Mouse (Mus musculus) neural tube, embryonic 11.5 days (tissue): ENCODE measurements at regions not wholly inside any gene's neighbourhood (a gene's known extent, or its start where the extent isn't known, plus 50 kb on each side); places are given as distances from the start of the nearest gene placed in this dataset.

Experiments
- ATAC-seq: fragments of 200-750 bp; cut with Nextera tagmentation; 2 replicates; pipeline ENCODE4 v1.8.0; 2017; ENCODE audit warnings: moderate number of reproducible peaks, mild to moderate bottlenecking, moderate TSS enrichment, moderate library complexity; ENCODE audit not compliant: insufficient read depth, low FRiP score, low TSS enrichment
- DNase-seq: peaks from one replicate; pipeline ENCODE4 v3.0.0-alpha.2; 2015; ENCODE audit warnings: low spot score
- H3K27ac ChIP-seq: fragments of 300-500 bp; sonication (generic); 2 replicates; pipeline ENCODE4 v1.5.1; 2014; ENCODE audit warnings: low read depth, mild to moderate bottlenecking, low read length
- H3K27me3 ChIP-seq: fragments of 300-500 bp; sonication (generic); 2 replicates; pipeline ENCODE4 v1.6.1; 2014; ENCODE audit warnings: mild to moderate bottlenecking, low read length, mixed read lengths; ENCODE audit not compliant: control insufficient read depth, insufficient read depth
- H3K36me3 ChIP-seq: fragments of 300-500 bp; sonication (generic); 2 replicates; pipeline ENCODE4 v1.6.1; 2014; ENCODE audit warnings: mild to moderate bottlenecking, low read length, moderate library complexity, mixed read lengths; ENCODE audit not compliant: control insufficient read depth, insufficient read depth
- H3K4me1 ChIP-seq: fragments of 300-500 bp; sonication (generic); 2 replicates; pipeline ENCODE4 v1.6.1; 2014; ENCODE audit warnings: low read length, mixed read lengths; ENCODE audit not compliant: control insufficient read depth, insufficient read depth
- H3K4me2 ChIP-seq: fragments of 300-500 bp; sonication (generic); 2 replicates; pipeline ENCODE4 v1.6.1; 2014; ENCODE audit warnings: low read depth, mild to moderate bottlenecking, moderate library complexity
- H3K4me3 ChIP-seq: fragments of 300-500 bp; sonication (generic); 2 replicates; pipeline ENCODE4 v1.5.1; 2014; ENCODE audit warnings: low read depth, low read length
- H3K9ac ChIP-seq: fragments of 300-500 bp; sonication (generic); 2 replicates; pipeline ENCODE4 v1.6.1; 2014; ENCODE audit warnings: mild to moderate bottlenecking, low read length
- H3K9me3 ChIP-seq: fragments of 300-500 bp; sonication (generic); 2 replicates; pipeline ENCODE4 v1.6.1; 2016; ENCODE audit warnings: low read length; ENCODE audit not compliant: control insufficient read depth
- WGBS: fragments of 180-500 bp; shearing (Covaris S2); extraction: QIAGEN DNeasy Blood & Tissue Kit; methylation state at CpG from one replicate; pipeline ENCODE4 v1.1.7; 2014; 5-methylcytosine and 5-hydroxymethylcytosine counted together

DNA sequence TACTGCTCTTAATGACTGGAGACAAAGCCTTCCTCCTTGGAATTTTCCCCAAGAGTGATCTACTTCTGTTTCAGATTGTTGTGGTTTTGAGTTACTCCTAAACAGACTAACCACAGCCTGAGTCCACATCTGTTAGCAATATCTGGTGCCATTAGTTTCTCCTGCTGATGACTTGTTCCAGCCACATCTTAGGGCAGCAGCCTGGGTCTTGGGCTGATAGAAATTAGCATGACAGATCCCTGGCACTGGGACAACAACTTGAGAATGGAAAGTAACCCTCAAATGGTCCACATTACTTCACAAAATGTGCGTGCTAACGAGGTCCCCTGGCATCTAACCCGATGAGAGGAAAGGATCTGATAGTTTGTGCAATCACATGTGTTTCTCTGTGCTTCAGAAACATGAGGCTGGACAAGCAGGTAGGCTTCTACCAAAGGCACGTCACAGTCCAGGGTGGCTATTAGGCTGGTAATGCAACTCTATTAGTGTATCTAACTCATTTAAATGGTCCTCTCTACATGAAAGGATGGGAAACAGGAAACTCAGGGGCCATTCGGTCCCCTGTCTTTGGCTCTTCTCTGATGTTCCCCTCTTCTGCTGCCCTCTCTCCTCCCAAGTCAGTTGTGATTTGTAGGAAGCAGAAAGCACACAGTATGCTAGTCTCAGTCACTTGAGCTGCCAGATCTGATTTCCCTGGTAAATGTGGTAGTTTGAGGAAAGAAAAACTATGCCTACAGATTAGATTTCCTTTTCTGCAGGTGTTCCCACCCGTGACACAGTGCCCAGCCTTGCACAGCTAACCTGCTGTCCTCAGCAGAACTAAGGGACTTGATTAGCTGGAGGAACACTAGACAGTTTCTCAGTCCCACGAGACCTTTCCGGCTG, 2866.9 kb upstream of the 5930422O12Rik start:
- DNase-seq, result no peak
- H3K4me1 ChIP-seq, result no peaks in the 10 kb centered on the region
- no peak overlapping the region for H3K9ac ChIP-seq
- no peaks in the 10 kb centered on the region for H3K36me3 ChIP-seq
- ATAC-seq, result no peak
- 78% methylated on average over 8 of the region's 8 CpGs for WGBS
- no peak overlapping the region for H3K4me3 ChIP-seq
- H3K27ac ChIP-seq, result no peak overlapping the region
- no peak overlapping the region for H3K4me2 ChIP-seq
- no peaks in the 10 kb centered on the region for H3K27me3 ChIP-seq
- no peaks in the 10 kb centered on the region for H3K9me3 ChIP-seq

GRCm38 (mm10) chr8:30569799-30570198, 2858.7 kb upstream of the 5930422O12Rik start:
- ATAC-seq (no peak), DNase-seq (no peak)
- H3K4me3 ChIP-seq, result no peak overlapping the region
- H3K4me1 ChIP-seq, result no peaks in the 10 kb centered on the region
- H3K36me3 ChIP-seq, result no peaks in the 10 kb centered on the region
- H3K27me3 ChIP-seq, result no peaks in the 10 kb centered on the region
- H3K4me2 ChIP-seq, result no peak overlapping the region
- no peaks in the 10 kb centered on the region for H3K9me3 ChIP-seq
- no peak overlapping the region for H3K27ac ChIP-seq
- H3K9ac ChIP-seq, result no peak overlapping the region
- 85% methylated on average over 3 of the region's 3 CpGs for WGBS

- no peak overlapping the region for H3K9ac ChIP-seq
- no peak overlapping the region for H3K27ac ChIP-seq
- no peak overlapping the region for H3K4me2 ChIP-seq
- no peaks in the 10 kb centered on the region for H3K36me3 ChIP-seq
- H3K27me3 ChIP-seq, result no peaks in the 10 kb centered on the region
- DNase-seq, result no peak
- WGBS, result 51% methylated on average over 5 of the region's 5 CpGs
- H3K4me3 ChIP-seq, result no peak overlapping the region
- no peaks in the 10 kb centered on the region for H3K9me3 ChIP-seq
- no peak for ATAC-seq
- H3K4me1 ChIP-seq, result no peaks in the 10 kb centered on the region
These were observed 2858.0 kb upstream of the 5930422O12Rik start for GRCm38 (mm10) chr8:30570547-30570946.

- no peak for DNase-seq
- H3K9me3 ChIP-seq, result no peaks in the 10 kb centered on the region
- no peak overlapping the region for H3K4me3 ChIP-seq
These were observed 2841.0 kb upstream of the 5930422O12Rik start for GRCm38 (mm10) chr8:30587508-30587907.

DNA sequence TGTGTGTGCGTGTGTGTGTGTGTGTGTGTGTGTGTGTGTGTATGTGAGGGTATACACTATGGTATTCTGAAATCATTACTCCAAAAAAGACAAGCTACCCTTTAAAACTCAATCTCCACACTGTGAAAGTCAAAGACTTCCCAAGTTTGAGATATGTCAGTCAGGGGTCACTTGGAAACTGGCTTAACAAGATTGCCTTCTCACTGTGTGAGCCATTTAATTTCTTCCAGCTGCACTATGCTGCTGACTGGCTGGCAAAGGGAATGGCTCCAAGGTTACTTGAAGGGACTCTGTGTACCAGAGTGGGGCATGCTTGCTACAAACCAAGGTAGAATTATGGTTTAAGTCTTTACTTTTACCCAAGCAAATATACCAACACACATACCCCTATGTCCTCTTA, 2826.1 kb upstream of the 5930422O12Rik start:
- Histone ChIP-seq H3K4me1 (no peaks in the 10 kb centered on the region), H3K9ac (no peak overlapping the region), H3K4me3 (no peak overlapping the region), H3K4me2 (no peak overlapping the region), H3K27me3 (no peaks in the 10 kb centered on the region), H3K36me3 (no peaks in the 10 kb centered on the region), H3K27ac (no peak overlapping the region), H3K9me3 (no peaks in the 10 kb centered on the region)
- ATAC-seq (no peak), DNase-seq (no peak)
- no CpG with 5 or more reads among the region's 1 CpGs for WGBS

More at GRCm38 (mm10) chr8:30587508-30587907, 2841.0 kb upstream of the 5930422O12Rik start:
- Histone ChIP-seq H3K27ac (no peak overlapping the region), H3K27me3 (no peaks in the 10 kb centered on the region), H3K36me3 (no peaks in the 10 kb centered on the region), H3K4me2 (no peak overlapping the region), H3K9ac (no peak overlapping the region), H3K4me1 (no peaks in the 10 kb centered on the region)
- no peak for ATAC-seq
- 71% methylated on average over 5 of the region's 5 CpGs for WGBS

- DNase-seq (no peak), ATAC-seq (no peak)
- H3K27me3 ChIP-seq, result no peaks in the 10 kb centered on the region
- H3K9ac ChIP-seq, result no peak overlapping the region
- no peaks in the 10 kb centered on the region for H3K9me3 ChIP-seq
- no peaks in the 10 kb centered on the region for H3K36me3 ChIP-seq
- no peaks in the 10 kb centered on the region for H3K4me1 ChIP-seq
- WGBS, result 78% methylated on average over 5 of the region's 5 CpGs
- no peak overlapping the region for H3K4me2 ChIP-seq
- H3K4me3 ChIP-seq, result no peak overlapping the region
- no peak overlapping the region for H3K27ac ChIP-seq
These were observed 2798.2 kb upstream of the 5930422O12Rik start for GRCm38 (mm10) chr8:30630332-30630731.

DNA sequence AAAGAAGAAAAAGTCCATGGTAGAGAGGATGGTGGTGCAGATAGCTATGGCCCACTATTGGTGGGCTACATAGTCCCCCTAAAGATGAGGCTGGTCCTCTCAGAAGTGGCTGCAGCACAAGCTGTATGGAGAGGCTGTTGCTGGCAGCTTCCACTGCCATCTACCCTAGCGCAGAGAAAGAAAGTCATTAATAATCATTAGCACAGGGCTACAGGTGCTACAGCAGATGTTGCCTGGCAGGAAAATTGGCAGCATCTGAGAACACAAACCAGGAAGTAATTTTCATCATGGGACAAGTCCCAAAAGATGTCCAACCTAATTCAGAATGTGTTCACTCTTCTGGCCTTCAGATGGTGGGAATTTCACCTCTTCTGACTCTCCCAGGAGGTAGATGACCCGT, 2791.7 kb upstream of the 5930422O12Rik start:
- DNase-seq, result no peak
- no peak overlapping the region for H3K4me3 ChIP-seq
- H3K27me3 ChIP-seq, result no peaks in the 10 kb centered on the region
- H3K36me3 ChIP-seq, result no peaks in the 10 kb centered on the region
- no peaks in the 10 kb centered on the region for H3K9me3 ChIP-seq
- no peaks in the 10 kb centered on the region for H3K4me1 ChIP-seq
- no peak for ATAC-seq
- 68% methylated on average over 2 of the region's 2 CpGs for WGBS
- H3K9ac ChIP-seq, result no peak overlapping the region
- no peak overlapping the region for H3K4me2 ChIP-seq
- H3K27ac ChIP-seq, result no peak overlapping the region

DNA sequence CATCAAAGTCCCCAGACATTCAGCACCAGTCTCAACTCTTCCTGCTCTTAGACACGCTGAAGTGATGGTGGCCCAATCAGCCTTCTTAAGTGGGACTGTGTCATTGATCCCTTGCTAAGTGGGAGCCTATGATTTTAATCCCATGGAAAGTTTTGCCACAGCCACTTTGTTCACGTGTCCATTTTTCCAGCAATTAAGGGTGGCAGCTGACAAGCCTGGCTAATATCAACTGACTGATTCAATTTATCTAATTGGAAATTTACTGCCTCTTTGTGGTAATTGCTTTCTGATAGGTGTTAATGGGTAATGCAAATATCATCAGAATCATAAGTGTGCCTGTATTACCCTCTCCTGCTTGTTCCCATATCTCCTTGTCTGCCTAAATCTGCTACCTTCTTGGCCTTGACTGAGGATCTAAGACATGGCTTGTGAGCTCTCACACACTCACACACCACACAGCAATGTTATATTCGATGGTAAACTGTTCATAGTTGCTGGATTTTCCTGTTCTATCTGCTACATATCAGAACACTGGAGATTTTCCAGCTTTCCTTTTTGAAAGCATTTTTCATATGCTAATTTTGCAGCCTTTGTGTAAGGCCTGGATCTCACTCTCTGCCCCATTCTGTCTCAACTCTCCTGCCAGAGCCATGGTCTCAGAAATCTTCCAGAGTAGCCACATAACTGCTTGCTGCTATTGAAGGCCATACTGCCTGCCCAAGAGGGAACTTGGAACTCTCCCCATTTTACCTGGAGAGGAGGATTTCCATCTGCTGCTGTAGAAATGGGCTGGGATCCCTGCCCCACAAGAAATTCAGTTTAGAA, 2785.4 kb upstream of the 5930422O12Rik start:
- ATAC-seq (no peak), DNase-seq (no peak)
- H3K4me2 ChIP-seq, result no peak overlapping the region
- WGBS, result 70% methylated on average over 3 of the region's 3 CpGs
- no peak overlapping the region for H3K27ac ChIP-seq
- H3K4me1 ChIP-seq, result no peaks in the 10 kb centered on the region
- no peaks in the 10 kb centered on the region for H3K9me3 ChIP-seq
- no peaks in the 10 kb centered on the region for H3K27me3 ChIP-seq
- no peak overlapping the region for H3K4me3 ChIP-seq
- no peaks in the 10 kb centered on the region for H3K36me3 ChIP-seq
- H3K9ac ChIP-seq, result no peak overlapping the region
